Mouse (Mus musculus) embryo, embryonic 9.5 days (tissue): Measurements from ENCODE around the gene Arhgap11a.

Source experiments
- DNase-seq: peaks from one replicate; pipeline ENCODE4 v3.0.0-alpha.2; 2017; ENCODE audit errors: extremely low spot score

Gene Arhgap11a

DNA sequence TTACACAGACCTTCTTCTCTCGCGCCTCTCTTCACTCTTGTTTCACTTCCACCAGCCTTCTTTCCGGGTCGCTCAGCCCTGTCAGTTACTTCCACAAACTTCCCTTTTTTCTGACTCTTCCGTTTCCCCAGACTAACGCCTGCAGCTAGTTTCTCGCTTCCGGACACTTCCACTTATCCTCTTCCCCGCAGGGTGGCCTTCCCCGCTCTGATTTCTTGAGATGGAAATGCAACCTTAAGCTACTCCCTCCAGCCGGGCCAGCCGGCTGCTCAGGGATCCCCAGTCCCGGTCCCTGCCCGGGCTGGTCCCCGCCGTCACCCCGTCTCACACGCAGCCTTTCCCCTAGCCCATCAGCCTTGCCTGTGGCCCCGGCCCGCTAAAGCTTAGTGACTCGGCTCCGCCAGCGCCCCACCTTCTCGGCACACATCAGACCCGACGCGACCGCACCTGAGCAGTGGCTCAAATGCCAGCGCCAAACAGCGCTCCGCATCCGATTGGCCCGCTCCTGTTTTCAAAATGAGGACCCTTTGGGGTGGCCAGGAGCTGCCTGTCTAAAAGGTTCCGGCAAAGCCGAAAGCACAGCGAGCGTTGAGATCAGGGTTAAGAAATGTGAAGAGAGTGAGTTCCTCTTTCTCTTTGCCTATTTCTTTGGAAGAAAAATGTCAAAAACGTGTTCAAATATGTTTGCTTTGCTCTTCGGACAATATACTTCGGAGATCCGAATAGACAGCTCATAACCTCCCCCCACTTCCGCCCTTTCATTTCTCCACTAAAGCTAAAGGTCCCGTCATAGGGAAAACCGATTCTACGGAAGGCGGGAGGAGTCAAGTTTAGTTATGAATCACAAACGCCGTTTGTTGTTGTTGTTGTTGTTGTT, at the start of gene Arhgap11a:
Arhgap11a (minus strand) TSS at position 417 of the 877 bp plus-strand sequence.
- peak; percentile 92 for DNase-seq

DNA sequence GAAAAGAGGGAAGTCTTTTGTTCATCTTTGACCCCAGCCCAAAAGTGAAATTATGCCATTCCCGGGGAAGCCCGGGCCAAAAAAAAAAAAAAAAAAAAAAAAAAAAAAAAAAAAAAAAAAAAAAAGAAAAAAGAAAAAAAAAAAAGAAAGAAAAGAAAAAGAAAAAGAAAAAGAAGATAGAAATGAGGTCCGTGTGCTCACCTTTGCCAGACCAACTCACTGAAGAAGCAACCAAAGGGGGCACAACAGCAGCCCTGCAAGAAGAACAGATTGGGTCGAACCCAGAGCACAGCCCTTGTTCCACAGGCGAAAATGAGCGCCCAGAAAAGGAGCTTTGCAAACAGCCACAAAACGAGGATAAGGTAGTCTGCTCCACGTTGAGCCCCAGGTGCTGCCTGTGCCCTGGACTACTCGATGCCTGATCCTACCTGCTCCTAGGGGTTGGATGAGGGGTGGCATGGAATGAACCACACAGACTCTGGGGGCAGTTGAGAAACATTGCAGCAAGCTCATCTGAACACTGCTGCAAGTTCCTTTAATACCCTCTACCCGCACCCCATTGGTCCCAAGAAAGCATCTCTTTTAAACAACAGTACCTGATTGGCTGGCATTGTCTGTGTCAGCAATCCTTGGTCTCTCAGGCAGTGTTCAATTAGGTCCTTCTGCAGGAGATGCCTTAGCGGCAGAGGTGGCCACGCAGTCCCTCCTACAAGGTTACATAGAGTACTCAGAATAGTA, 45.1 kb upstream of the Arhgap11a start:
- DNase-seq: no peak

DNA sequence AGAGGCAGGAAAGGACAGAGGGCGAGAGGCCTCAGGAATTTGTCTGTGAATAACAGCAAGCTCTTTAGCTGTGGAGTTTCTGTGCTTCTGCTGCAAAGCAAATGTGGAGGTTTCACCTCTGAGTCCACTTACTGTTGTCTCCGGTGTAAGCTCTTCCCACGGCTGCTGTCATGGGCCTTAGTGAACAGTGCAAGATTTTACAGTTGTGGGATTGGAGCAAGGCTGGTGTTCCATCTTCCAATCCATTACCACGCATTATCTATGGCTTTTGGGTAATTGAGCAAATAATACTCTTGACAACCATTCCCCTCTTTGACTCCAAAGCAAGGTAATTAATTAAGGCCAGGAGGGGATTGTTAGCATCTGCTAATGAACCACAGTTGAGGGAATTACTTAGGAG, 38.7 kb upstream of the Arhgap11a start:
- DNase-seq: no peak

DNA sequence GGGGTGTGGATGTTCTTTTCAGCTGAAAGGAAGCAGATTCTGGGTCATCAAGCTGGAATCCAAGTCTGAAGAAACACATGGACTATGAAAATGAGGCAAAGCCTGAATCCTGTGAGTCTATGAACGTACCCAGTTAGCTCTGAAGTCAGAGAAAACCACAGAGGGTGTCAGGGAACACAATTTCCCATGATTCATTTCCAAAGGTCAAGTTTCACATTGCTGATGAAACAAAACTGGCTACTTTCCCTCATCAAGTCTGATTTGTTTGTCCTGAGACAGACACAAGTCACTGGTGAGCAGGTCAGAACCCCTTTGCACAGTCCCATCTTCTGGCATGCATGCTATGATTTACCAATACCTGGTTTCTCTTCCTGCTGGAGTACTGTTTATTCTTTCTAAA, 37.6 kb upstream of the Arhgap11a start:
- DNase-seq: no peak

DNA sequence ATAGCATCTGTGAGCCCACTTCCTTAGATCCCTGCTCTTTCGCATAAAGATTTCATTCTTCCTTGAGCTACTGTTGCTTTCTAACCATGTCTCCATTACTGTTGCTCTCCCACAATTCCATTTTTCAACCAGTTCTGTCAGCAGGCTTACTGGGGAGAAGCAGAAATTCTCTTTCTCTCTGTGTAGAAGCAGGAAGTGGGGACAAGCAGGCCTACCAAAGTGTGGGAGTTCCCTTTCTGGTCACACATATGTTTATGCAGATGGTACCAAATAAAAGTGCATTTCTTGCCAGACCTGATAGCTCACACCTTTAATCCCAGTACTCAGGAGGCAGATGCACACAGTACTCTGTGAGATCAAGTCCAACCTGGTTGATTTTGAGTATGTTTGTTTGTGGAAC, 21.7 kb upstream of the Arhgap11a start:
- no peak for DNase-seq

DNA sequence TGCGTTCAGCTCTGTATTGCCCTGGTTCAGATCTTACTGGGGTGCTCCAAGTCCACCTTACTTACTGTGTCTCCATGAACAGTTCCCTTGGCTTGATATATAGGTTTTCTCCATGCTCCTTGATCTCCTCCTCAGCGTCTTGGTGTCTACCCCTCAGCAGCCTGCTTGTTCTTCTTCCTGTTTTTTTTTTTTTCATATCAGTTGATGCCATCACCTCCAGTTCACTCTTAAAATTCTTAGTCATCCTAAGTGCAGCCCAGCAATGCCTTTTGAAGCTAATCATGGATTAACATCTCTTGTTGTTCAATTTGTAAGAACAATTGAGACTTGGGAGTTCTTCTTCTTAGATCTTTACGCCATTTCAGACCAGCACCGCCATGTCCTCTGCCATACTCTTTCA, 19.9 kb upstream of the Arhgap11a start:
- no peak for DNase-seq

DNA sequence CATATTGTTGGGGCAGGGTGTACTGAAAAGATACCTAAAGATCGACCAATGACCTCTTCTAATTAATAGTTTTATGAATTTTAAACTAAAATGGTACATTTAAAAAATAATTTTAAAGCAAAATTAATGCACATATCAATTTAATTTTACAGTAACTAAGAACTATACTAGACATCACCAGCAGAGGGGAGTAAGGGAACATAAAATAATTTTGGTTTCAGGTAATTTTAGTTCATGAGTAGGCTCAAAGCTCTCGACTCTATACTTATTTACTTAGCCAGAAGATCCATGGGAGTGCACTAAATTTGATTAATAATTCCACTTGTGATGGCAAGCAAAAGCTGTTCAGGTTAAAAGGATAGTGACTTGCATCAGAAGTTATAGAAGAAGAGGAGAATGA, 17.7 kb upstream of the Arhgap11a start:
- DNase-seq: no peak

DNA sequence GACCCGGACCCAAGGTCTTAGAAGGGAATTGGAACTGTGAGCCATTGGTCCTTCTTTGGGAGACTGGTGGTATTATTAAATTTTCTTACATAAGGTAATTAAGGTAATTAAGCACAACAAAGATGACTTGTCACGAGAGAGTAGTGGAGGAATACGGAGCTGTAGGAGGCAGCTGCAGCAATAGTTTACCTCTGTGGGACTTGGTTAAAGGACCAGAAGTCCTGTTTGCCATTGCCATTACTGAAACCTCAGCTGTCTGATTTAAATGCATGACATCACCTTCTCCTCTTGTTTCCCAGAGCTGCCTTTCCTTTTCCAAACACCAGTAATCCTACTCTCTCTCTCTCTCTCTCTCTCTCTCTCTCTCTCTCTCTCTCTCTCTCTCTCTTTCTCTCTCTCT, 680 bp upstream of the Arhgap11a start:
- DNase-seq: no peak

DNA sequence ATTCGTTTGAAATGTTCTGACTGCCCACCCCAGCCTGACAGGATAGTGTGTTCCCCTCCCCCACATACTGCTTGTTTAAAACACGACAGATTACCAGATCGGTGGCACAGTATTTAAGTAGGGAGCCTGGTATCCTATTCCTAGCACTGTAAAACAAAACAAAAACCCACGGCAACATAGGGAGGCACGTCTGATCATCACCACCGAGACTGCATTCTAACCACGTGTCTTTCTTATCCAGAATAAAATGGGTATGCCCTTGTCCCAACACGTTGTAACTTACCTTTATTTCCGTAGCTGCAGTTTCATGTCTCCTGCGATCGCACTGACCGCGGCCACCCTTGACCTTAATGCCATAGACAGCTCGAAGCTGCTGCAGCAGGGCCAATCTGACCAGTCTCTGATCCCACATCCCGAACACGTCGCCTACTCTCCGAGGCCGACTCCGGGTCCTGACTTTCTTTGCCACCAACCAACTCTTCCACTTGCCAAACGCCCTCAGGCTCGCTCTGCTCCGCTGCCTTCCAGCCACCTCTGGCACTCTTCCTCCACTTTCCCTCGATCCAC, 700 bp downstream of the Arhgap11a start:
- DNase-seq: no peak

DNA sequence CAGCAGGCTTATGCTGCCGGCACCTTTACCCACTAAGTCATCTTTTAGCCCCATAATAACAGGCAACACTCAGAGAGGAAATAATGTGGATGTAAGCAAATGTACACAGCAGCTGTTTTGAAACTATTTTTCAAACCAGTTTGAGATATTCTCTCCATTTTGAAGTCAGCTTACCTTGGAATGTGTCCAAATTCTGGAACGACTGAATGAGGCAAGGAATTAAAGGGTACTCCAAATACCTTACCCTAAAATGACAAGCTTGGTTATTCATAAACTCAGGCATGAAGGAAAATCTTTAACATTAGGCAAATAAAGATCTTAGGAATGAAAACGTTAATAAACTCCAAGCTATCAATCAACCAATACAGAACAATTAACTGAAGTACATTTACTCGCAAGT, 3.4 kb downstream of the Arhgap11a start:
- no peak for DNase-seq

DNA sequence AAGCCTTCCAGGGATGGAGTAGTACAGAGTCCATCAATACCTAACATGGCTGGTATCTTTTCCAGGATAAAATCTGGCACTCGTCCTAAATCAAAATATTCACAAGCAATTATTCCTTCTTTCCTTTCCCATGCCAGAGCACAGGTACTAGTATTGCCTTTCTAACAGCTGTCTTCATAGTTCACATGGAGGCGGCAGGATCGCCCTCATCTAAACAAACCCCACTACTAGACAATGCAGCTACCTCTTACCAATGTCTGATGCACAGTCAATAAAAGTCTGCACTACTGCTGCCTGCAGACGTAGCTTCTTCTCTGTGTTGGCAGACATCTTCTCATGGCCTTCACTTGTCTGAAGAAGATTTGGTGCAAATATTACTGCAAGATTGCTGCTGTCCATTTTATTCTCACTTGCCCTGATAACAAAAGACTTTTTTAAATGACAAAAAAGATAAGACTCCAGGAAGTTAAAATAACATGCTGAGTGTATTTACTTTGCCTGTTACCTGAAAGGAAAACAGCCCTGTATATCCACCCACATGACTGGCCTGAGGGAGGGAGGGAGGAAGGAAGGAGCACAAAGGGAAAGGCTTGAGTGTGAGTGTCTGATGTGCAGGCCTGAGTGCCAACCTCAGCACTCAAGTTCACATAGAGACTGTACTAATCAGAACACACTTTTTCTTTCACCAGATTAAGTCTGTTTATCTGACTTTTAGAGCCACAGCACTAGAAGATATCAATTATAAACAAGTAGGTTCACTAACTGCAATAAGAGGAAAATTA, 6.6 kb downstream of the Arhgap11a start:
- DNase-seq: no peak

DNA sequence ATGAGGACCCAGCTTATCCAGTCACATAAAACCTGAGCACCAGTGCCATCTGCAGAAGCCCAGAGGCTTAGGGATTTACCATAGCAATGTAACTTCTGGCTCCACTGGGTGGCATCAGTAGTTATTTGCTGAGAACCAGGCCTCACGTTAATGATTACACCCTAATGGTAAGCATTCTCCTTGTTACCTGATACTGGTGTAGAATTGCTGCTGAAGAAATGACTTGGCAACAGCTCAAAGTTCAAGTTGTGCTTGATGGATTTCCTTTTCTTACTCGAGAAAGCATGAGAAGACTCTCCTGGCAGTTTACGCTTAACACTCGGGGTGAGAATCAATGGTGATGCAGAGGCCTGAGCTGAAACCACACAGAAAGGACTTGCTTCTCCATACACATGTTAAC, 9.0 kb downstream of the Arhgap11a start:
- no peak for DNase-seq

DNA sequence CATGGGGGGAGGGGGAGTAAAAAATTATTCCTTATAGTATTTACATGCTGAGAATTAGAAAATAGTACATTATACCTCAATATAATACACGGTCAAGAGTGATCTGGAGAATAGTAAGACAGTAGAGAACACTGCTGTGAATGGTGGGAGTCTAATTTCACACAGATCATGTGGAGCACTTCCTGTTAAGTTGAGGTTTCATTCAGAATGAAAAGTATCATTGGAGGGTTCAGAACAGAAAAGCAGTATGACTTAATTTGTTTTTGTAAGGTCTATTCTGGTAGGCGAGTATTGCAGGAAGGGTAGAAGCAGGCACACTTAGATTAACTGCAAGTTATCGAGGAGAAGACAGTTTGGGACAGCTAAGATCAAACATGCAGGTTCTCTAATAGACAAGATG, 13.2 kb downstream of the Arhgap11a start:
- DNase-seq: no peak

DNA sequence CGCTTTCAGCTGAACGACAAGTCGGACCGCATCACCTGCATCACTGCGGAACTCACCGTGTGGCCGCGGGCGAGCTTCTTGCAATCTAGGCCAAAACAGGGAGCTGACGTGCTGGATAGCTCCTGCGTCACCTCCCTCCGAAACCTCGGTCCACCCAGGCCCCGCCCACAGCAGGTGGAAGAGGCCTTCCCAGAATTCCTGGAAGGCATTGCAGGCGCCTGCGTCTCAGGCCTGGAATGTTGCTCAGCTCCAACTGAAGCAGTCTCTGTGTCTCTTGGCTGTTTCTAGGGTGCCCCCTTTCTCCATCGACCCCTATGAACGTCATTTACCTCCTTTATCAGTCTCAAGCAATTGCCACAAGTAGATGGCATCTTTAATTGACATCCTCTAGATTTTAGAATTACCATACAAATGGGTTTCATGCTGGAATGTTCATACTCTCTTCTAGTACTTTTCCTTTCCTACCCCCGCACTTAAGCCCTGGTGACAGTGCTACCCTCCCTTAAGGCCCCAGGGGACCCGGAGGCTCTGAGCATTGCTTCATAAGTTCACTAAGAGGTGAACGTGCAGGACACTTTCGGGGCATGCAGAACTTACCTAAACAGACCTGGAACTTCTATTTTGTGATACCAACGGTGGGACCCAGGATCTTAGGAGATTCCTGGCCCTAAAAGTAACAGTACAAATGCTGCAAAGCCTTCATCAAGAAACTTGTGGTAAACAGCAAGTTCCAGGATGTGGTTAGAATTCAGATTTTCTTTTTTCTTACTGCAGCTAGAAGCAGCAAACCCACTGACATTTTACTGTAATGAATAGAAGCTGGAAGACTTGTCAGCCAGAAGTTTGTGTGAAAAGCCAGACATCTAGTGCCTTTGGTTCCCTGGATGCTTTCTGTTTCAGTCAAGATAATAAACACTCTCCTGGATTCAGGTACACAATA, 19.2 kb downstream of the Arhgap11a start, which contains the start of gene Scg5:
Scg5 (minus strand) TSS at position 179 of the 940 bp plus-strand sequence.
- peak; percentile 87 for DNase-seq

DNA sequence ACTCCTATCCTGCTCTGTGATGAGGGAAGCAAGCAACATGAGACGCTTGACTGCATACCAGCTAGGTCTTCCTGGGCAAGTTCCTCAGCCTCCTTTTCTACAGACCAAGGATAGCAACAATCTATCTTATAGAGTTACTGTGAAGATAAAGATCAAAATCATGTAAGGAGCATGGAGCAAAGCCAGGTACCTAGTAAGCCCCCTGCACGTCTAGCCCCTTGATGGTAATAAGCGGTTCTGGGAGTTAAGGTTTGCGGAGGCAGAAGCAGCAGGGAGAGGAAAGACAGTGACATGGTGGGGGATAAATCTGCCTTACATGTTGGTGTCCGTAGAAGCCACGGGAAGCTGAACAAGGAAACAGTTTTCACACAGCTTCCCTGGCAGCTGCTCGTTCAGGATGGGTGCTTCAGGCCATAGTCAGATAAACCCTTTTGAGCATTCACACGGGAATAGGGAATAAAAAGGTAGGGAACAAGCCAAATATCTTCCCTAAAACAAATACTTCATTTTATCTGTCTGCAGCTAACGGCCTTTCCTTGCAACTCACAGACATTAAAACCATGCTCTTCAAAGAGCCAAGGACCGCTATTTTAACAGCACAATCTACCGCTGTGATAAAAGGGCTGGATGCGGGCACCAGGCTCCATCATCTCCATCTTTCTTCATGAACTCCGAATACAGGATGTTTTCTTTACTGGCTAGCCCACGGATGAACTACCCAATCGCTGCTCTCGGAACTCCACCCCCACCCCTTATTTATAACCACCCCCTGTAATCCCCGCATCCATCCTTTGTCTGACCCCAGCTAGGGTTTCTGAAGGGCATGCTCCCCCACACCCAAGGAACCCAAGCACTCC, 20.1 kb downstream of the Arhgap11a start:
- DNase-seq: no peak

DNA sequence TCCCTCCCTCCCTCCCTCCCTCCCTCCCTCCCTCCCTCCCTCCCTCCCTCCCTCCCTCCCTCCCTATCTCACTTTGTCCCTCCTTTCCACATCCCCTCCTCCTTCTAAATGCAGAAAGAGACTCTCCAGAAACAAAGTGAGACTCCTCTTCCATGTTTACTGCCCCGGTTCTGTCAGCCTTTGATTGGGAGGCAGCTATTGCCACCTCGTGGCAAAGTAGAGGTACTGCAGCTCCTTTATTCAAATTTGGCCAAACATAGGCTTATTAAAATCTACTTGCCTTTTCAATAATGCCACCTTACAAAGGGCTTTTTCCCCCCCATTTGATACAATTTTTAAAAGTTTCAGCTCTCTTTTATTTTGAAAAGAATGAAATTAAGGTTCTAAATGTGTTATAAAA, 24.6 kb downstream of the Arhgap11a start:
- peak; percentile 34 for DNase-seq

DNA sequence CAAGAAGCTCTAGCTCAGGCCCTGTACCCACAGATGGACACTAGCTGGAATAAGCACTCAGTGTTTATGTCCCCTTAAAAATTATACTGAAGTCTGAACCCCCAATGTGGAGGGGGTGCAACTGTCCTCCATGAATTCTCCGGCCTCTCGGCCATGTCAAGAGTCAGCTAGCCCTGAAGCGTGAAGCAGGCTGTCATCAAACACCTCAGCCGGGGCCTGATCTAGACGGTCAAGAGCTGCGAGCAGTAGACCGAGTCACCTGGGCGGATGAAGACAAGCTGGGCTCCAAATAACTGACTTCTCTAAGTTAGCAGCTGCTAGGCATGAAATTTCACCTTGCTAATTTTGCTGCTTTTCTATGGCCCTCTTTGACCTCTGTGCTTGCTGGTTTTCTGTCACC, 26.1 kb downstream of the Arhgap11a start:
- no peak for DNase-seq

DNA sequence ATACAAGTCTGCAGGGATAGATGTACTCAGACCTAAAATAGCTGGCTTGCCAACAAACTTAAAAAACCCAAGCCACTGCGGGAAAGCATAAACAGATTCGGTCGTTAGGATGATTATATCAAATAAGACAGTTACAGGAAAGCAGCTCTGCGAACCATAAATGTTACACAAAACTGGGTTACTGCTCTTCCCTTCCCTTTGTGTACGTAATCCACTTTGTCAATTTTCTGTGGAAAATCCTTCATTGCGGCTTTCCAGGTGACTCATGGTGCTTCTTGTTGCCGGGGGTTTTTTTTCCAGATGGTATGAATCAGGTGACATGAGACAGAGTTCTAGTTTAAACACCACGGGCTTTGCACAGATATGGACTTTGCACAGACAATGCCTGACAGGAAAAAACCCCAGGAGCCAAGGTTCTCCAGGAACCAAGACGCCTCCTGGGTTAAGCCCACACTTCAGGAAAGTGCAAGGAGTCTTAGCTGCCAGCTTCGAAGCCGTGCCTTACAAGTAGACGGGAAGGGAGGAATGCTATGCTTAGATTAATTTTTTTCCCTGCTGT, 27.2 kb downstream of the Arhgap11a start:
- no peak for DNase-seq

DNA sequence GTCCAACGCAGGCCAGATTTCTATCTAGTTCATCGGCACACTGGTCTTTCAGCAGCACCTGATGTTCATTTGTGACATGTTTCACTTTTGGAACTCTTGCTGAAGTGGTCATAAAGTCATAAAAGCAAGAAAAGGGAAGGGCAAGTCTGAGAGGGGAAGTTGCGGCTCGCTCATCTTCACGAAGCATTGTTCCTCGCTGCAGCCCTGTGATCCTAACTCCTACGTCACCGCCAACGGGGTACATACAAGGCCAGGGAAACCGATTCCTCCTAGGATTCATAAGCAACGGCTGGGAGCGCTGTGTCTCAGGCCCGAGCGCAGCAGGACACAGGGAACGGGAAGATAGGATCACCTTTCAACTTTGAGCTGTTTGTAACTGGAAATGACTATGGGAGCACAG, 28.3 kb downstream of the Arhgap11a start:
- no peak for DNase-seq
